Mouse (Mus musculus): Measurements from ENCODE around the gene Krt42.
A peak's percentile ranks its signal among the peaks of the same experiment; 100 is the strongest.
"Not testable (repeated sequence)": the region's sequence is repeated elsewhere in the genome, so short reads cannot be mapped to it uniquely, and the experiment has no call there.

Gene Krt42

DNA sequence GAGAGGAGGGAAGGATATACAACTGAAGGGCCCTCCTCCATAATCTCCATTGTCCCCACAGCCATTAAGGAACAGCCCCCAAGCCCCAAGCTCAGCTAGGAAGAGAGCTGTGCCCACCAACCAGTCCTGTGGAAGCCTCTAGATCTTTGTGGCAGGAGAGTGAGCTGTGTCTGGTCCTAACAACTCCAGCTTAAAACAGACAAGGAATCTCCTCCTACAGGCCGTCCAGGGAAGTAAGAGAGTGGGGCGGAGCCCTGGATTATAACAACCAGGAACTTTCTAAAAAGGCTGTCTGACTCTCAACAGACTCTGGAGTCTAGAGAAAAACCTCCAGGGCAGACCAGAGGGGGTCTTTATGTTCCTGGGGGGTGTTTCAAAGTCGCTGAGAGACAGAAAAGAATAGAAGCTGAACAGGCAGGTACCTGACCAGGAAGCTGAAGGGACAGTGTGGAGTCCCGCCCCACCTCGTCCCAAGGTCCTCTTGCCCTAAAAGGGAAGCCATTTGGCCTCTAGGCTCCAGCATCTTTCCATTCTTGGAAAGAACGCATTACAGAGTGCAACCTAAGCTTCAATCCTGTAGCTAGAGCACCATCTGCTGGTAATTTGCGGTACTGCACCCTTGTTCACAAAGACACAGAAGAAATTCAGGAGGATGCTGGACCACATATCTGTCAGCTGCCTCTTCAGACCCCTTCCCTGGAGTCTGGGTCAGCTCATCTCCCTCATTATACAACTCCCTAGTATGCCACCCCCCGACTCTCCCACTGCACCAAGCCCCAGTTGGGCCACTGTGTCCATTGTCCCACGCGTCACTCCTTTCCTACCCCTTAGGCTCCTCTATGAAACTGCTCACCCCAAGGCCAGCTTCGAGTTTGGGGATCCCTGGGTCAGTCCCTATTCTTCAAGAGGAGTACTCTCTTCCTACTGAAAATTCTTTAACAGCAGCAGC lies 12.2 kb upstream of the Krt42 start:
- DNase-seq (ENCODE audit: low read depth, low spot score): peak; percentile 87

- no peak for DNase-seq (ENCODE audit: low read depth, low spot score)
These were observed 9.1 kb upstream of the Krt42 start for GRCm38 (mm10) chr11:100278759-100279158.

- no peak for DNase-seq (ENCODE audit: low read depth, low spot score)
These were observed 8.2 kb upstream of the Krt42 start for GRCm38 (mm10) chr11:100277726-100278480.

DNA sequence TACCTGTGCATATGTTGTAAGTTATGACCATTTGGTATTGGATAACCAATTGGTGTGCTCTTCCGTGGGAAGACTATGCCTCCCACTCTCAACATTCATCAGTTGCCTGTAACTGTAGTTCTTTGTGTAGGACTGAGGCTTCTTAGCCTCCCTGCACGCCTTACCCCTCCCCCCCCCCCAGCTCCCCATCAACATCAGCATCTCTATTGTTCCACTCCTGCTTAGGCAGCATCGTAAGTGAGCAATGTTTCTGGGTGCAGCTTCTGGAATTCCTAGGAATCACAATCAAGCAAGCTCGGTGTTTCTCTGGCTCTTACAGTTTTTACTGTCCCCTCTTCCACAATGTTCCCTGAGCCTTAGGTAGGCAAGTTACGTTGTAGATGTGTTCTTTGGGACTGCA lies 5.8 kb upstream of the Krt42 start:
- DNase-seq (ENCODE audit: low read depth, low spot score): no peak

GRCm38 (mm10) chr11:100274719-100275118 lies 5.0 kb upstream of the Krt42 start:
- DNase-seq (ENCODE audit: low read depth, low spot score): no peak

GRCm38 (mm10) chr11:100271878-100272277 lies 2.2 kb upstream of the Krt42 start:
- no peak for DNase-seq (ENCODE audit: low read depth, low spot score)

- DNase-seq (ENCODE audit: low read depth, low spot score): no peak
These were observed 7.4 kb downstream of the Krt42 start for GRCm38 (mm10) chr11:100262058-100262980.

DNA sequence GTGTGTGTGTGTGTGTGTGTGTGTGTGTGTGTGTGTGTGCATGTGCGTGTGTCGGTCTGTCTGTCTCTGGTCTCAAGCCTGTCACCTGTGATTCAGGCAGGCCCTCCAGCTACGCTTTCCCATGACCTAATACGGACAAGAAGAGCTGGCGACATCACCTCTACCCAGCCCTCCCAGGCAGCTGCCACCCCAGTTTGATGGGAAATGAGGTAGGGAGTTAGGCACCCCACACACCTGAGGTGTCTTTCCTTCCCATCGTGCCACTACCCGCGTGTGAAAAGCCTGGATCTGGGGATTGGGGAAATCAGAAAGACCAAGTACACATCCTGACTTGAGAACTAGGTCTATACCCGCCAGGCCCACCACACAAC lies 8.5 kb downstream of the Krt42 start:
- no peak for DNase-seq (ENCODE audit: low read depth, low spot score)

DNA sequence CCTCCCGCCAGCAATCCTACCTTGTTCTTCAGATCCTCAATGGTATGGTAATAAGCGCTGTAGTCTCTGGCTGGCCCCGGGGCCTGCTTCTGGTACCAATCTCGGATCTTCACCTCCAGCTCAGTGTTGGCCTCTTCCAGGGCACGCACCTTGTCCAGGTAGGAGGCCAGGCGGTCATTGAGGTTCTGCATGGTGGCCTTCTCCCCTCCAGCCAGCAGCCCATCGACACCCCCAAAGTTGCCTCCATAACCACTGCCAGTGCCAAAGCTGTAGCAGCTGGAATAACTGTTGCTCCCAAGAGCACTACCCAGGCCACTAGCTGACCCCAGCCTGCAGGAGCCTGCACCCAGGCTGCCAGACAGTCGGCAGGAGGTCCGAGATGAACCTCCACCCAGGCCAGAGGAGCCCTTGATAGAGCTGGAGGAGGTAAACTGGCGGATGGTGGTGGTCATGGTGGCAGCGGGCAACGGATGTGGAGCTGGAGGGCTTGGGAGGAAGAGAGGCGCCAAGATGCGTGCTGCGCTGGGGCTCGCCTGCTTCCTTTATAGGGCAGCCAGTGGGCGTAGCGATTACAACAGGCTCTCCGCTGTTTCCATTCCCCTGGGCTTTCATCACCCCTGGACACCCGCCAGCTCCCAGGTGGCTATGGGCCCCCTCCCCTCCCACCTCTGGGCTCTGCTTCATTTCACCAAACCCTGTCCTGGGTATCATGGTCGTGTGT lies 9.0 kb downstream of the Krt42 start, which contains the start of gene Krt17:
Krt17 (minus strand) TSS at position 516 of the 721 bp plus-strand sequence.
- no peak for DNase-seq (ENCODE audit: low read depth, low spot score)

DNA sequence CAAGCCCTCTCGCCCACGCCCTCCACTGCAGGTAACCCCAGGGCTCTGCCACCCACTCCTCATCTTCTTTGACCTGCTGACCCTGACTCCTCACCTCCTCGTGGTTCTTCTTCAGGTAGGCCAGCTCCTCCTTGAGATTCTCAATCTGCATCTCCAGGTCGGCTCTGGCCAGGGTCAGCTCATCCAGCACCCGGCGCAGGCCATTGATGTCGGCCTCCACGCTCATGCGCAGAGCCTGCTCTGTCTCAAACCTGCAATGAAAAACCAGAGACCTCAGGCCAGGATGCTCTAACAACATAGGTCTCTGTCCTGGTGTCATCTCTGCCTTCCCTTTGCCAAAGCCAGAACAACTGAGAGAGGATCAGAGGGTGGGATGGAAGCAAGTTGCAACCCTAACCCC lies 10.6 kb downstream of the Krt42 start:
- DNase-seq (ENCODE audit: low read depth, low spot score): no peak

GRCm38 (mm10) chr11:100257967-100258366 lies 11.7 kb downstream of the Krt42 start:
- DNase-seq (ENCODE audit: low read depth, low spot score): peak; percentile 5

DNA sequence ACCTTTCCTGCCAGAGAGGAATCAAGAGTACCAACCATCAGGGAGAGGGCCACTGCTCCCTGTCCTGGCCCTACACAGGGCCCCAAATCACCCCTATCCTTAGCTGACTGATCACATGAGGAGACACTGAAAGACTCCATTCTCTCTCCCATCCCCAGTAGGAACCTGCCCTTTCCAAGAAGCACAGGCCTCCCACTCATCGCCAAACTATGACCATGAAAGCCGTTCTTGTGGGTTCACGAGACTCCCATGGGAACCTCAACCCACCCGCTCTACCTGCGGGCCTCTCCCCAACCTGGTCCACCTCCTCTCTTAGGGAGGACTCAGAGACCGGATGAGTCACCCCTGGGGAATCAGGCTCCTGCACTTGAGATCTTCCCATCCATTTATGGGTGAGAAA lies 14.2 kb downstream of the Krt42 start:
- no peak for DNase-seq (ENCODE audit: low read depth, low spot score)

GRCm38 (mm10) chr11:100254360-100255090 lies 15.1 kb downstream of the Krt42 start:
- DNase-seq (ENCODE audit: low read depth, low spot score): no peak

- DNase-seq (ENCODE audit: low read depth, low spot score): no peak
These were observed 20.7 kb downstream of the Krt42 start, which contains the start of gene Krt16 for GRCm38 (mm10) chr11:100248852-100249465. Gene Krt16 (minus strand): TSS chr11:100248902.

DNA sequence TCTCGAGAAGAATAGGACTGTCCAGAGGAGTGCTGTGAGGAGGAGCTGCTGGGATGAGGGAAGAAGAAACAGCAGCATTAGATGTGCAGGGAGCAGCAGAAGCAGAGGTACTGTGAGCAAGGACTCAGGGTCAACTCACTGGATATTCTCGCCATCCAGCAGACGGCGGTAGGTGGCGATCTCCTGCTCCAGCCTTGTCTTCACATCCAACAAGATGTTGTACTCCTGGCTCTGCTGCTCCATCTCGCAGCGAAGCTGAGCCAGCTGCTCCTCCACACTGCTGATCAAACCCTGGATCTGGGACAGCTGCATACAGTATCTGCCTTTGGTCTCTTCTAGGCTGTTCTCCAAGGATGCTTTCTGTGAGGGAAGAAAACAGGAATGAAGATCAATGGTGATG lies 23.2 kb downstream of the Krt42 start:
- not testable (repeated sequence) for DNase-seq (ENCODE audit: low read depth, low spot score)

DNA sequence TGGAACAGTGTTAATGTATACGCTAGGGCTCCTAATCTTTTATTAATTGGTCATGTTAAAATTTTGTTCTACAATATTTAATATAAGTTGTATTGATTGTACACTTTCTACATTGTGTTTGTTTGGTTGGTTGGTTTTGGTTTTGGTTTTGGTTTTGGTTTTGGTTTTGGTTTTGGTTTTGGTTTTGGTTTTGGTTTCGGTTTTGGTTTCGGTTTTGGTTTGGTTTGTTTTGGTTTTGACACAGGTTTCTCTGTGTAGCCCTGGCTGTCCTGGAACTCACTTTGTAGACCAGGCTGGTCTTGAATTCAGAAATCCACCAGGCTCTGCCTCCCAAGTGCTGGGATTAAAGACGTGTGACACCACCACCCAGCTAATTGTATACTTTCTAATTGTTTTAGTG lies 29.4 kb downstream of the Krt42 start:
- DNase-seq (ENCODE audit: low read depth, low spot score): peak; percentile 12

DNA sequence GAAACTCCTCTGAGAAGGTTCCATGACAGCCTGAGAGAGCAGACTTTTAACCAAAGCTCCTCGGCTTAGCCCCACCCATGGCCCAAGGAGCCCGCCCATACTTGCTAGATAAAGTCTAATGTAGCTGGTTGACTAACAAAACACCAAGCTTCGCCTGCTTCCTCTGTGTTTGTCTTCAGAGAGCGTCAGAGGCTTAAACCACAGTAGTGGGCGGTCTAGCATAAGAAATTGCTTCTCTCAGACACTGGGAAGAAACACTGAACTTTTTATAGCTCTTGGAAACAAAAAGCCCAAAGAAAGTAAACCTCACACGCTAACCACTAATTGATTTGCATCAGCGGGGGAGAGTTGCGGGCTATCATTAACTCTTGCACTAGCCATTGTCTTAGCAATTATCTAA lies 47.9 kb downstream of the Krt42 start:
- no peak for DNase-seq (ENCODE audit: low read depth, low spot score)

- no peak for DNase-seq (ENCODE audit: low read depth, low spot score)
These were observed 50.4 kb downstream of the Krt42 start for GRCm38 (mm10) chr11:100219304-100219703.
